Mouse (Mus musculus): ENCODE results near the gene Cntnap2.

DNA sequence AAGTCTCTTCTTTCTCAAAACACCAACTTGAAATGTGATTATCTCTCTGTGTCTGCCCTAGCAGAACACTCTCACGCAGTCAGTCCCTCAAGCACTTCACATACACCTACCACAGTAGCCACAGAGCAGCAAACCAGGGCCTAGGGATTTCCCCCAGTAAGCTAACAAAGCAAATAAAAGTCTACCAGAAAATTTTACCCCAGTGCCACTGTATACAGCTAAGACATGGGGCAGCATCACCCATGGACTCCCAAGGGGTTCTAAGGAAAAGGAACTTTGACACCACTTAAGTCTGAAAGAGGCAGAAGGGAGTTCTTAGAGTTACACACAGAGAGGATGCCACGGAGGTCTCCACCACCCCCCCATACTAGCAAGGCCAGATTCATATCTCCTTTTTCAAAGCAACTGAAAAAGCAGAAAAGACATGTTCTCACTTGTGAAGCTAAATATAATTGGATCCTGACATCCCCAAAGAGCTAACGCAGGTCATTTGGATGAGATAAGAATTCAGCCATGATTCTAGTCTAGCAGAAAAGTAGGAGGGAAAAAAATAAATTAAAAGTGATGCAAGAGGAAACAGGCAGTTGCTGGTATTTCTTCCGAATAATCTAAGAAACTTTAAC, 1967.0 kb downstream of the Cntnap2 start:
- TF ChIP-seq TAL1 (IDR thresholded peaks at IDR 0.05; ENCODE audit: low read length) (no peak), GATA1 (IDR thresholded peaks at IDR 0.05; ENCODE audit: low read length) (no peak)

All from erythroblast, embryonic 14.5 days (primary cell).